Mouse (Mus musculus) 416B (cell line): ENCODE measurements around the gene Slc1a2.

ENCODE experiments used
- DNase-seq: peaks from one replicate; pipeline ENCODE4 v3.0.0; 2011; ENCODE audit warnings: low read depth

The Slc1a2 gene

DNA sequence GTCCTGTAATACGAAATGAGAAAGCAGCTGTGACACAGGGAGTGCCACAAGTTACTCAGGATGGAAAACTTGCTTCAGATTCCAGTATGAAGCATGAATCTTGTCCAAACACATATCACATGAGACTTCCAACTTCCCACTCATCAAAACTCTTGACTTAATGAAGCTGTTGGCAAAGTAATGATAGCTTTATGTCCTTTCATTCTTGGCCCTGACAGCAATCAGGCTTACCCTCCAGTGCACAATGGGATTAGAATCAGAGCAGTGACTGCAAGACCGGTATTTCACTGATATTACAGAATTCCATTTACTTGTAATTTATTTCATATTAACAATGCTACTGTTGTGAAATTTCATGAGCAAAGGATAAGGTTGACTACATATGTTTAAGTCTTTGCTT is 105.5 kb downstream of the Slc1a2 start:
- DNase-seq: no peak

- DNase-seq: no peak
Observed at GRCm38 (mm10) chr2:102764602-102765374, 106.3 kb downstream of the Slc1a2 start.

- no peak for DNase-seq
Observed at GRCm38 (mm10) chr2:102768267-102768666, 109.8 kb downstream of the Slc1a2 start.

DNA sequence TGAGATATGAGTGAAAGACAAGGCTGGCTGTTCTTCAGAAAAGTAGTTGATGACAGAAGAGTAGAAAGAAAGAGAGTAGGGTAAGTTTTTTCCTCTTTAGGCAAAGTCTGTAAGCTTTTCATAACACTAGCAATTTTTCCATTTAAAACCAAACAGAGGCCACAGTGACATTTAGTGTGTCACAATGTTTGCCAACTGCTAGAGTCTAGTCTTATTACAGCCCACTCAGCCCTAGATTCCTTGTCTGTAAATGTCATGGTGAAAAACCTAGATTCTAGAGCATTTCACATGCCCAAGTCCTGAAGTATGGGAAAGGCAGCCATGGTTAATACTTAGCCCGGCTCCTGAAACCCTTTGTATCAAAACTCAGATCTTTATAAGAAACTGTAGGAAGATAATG is 112.8 kb downstream of the Slc1a2 start:
- DNase-seq: no peak

GRCm38 (mm10) chr2:102772276-102772675 is 113.8 kb downstream of the Slc1a2 start:
- DNase-seq: no peak

- no peak for DNase-seq
Observed at GRCm38 (mm10) chr2:102774700-102775099, 116.2 kb downstream of the Slc1a2 start.

GRCm38 (mm10) chr2:102775561-102775960 is 117.1 kb downstream of the Slc1a2 start:
- no peak for DNase-seq

- DNase-seq: no peak
Observed at GRCm38 (mm10) chr2:102778208-102778607, 119.7 kb downstream of the Slc1a2 start.

GRCm38 (mm10) chr2:102782751-102783150 is 124.3 kb downstream of the Slc1a2 start:
- DNase-seq: no peak

GRCm38 (mm10) chr2:102785696-102786095 is 127.2 kb downstream of the Slc1a2 start:
- DNase-seq: no peak

- no peak for DNase-seq
Observed at GRCm38 (mm10) chr2:102791641-102792040, 133.2 kb downstream of the Slc1a2 start.

GRCm38 (mm10) chr2:102792804-102793203 is 134.3 kb downstream of the Slc1a2 start:
- no peak for DNase-seq

- DNase-seq: no peak
Observed at GRCm38 (mm10) chr2:102795034-102795433, 136.6 kb downstream of the Slc1a2 start.

DNA sequence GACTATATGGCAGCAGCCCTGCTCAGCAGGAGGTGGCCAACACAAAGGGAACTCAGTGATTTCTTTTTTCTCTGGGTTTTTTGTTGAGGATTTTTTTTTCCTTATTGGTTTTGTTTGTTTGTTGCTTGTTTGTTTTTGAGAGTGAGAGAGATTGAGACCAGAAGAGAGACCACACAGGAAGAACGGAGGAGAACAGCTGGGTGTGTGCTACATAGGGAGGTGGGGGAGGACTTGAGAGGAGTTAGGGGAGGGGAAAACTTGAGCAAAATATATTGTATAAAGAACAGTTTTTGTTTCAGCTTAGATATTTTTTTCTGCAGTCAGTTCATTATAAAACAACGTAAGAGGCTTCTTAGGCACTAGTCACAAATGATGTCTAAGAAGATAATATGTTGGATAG is 139.7 kb downstream of the Slc1a2 start:
- no peak for DNase-seq

GRCm38 (mm10) chr2:102801899-102802298 is 143.4 kb downstream of the Slc1a2 start:
- no peak for DNase-seq

DNA sequence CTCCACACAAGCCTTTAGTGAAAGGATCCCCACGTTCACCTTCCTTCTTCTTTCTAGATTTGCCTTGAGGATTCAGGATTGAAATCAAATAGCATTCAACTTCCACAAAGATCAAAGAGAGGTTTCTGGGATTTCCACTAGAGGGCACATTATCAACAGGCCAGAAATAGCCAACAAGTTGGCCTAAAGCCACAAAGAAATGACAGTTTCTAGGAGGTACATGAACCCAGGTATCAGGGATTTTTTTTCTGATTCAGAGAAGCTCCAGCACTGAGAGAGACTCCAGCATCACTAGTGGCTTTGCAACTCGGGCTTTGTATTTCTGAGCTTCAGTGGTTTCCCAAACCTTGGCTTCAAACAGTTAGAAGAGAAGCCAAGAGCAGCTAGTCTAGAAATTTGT is 145.7 kb downstream of the Slc1a2 start:
- DNase-seq: peak; percentile 49

- DNase-seq: no peak
Observed at GRCm38 (mm10) chr2:102805283-102805682, 146.8 kb downstream of the Slc1a2 start.

DNA sequence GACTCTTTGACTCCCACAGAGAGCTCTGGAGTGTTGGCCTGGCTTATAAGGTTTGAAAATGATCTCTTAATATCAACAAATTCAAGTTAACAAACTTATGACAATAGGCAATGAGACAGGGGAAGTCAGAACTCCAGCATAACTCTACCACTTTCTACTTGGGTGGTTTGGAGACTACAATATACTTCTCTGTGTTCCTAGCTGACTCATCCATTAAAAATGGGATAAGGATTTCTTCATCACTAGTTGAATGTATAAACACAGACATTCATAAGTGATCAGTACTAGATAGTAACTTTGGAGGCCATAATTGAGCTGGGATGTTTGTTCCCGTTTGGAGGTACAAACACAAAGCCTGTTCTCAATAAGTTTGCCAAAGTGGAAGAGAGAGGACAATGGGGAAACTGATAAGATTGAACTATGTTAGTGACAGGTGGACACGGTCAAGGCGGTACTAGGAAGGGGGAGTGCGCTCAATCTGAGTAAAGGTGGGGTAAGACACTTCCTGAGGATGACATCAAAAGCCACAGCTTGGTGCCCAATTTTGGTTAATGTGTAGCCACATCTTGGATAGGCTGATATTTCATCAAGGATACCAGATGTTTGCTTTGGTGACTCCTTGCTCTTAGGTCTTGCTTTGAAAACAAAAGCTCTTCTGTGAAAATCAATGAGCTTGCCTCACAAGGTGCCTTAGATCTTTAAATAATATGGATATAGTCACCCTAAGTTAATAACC is 147.5 kb downstream of the Slc1a2 start:
- DNase-seq: no peak

DNA sequence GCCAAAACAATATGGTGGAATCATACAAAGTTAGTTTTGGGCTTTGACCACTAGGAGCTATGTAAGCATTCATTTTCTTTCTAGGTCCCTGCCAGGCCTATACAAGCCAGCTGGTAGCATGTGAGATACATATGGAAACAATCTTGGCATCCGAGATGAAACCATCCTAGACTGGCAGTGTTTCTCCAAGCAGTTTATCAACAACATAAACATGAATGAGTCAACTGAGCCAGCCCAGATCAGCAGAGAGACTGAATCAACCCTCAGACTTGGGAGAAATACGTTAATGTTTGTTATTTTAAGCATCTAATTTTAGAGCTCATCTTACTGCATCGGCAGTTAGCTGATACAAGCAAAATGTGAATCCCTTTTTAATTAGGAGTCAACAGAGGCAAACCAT is 149.2 kb downstream of the Slc1a2 start:
- no peak for DNase-seq

DNA sequence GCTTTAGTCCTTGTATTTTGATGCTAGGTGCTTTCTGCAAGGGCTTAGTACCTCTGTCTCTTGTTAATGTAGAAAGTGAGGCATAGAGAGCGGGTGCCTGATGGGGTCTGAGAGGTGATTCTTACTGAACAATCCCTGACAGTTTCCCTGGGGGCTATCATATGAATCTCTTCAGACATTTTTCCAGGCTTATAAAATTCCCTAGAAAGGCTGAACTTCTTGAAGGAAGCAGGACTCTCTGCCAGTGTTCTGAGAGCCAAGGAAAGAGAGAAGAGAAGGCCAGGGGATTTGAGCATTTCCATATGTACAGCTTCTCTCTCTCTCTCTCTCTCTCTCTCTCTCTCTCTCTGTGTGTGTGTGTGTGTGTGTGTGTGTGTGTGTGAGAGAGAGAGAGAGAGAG is 151.0 kb downstream of the Slc1a2 start:
- no peak for DNase-seq

- no peak for DNase-seq
Observed at GRCm38 (mm10) chr2:102812756-102813155, 154.3 kb downstream of the Slc1a2 start.

DNA sequence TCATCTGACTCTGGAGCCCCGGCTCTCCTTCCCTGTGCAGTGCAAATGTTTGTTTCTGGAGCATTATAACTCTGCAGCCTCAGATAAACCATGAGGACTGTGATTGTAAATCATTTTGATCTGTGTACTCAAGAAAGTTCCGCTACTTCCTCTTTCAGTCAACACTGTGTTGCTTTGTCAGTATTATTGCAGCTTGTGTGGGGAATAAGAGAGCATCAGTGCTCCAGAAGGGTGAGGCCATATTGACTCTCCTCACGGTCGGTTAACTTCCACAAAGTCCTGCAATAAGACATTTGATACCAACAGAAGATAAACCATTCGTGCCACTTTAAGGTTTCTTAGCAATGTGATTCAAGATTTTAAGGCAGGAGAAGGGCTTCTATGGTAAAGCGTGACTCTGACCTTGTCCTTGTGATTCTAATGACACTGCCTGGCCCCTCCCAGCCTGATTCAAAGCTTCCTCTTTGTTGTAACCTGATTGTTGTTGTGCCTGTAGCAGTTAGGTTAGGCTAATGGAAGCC is 156.9 kb downstream of the Slc1a2 start:
- no peak for DNase-seq

DNA sequence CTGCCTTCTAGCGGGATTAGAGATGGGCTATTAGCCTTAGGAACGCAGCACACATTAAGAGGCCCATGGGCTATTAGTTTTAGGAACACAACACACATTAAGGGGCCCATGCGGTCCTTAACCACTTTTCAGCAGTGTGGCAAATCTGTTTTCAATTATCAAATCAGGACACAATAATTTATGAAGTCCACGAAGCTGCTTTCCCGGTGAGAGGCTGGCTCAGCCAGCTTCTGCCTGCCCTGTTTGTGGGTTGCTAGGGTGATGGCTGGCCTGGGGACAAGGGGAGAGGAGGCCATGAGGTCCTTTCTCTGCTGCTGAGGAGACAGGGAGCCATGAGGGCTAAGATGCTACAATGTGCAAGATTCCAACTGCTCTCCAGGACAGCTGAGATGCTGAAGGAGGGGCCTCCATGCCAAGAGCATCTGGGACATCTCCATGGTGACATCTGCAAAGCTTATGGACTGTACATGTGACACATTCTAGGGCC is 161.8 kb downstream of the Slc1a2 start:
- no peak for DNase-seq
